Mouse (Mus musculus) mouse trophoblast stem cell (cell line): Measurements from ENCODE around the gene Dusp8.

Experiments used
- in situ Hi-C, 2 experiments: fragments of 300-500 bp; cut with MseI, MboI; formaldehyde crosslinking; loops; 2 replicates in 1 of 2; 3 replicates in 1 of 2; pipeline ENCODE4 v1.15.1; 2025

The Dusp8 gene

GRCm38 (mm10) chr7:142050536-142050935, 45.1 kb downstream of the Dusp8 start:
- in situ Hi-C loops, result no loop called here

GRCm38 (mm10) chr7:142045932-142046331, 49.7 kb downstream of the Dusp8 start:
- in situ Hi-C loops, result no loop called here

DNA sequence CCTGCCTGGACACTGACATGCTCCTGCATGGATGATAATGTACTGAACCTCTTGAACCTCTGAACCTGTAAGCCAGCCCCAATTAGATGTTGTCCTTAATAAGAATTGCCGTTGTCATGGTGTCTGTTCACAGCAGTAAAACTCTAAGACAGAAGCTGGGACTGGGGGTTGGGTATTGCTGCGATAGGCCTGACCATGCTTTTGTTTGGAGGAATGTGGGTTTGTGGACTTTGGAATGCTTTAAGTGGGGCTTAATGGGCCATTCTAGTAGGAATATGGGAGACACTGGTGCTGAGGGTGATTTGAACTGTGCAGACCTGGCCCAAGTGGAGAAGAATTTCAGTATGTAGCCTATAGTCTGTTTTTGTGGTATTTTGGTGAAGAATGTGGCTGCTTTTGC, 50.3 kb downstream of the Dusp8 start:
- in situ Hi-C loops, result no loop called here

DNA sequence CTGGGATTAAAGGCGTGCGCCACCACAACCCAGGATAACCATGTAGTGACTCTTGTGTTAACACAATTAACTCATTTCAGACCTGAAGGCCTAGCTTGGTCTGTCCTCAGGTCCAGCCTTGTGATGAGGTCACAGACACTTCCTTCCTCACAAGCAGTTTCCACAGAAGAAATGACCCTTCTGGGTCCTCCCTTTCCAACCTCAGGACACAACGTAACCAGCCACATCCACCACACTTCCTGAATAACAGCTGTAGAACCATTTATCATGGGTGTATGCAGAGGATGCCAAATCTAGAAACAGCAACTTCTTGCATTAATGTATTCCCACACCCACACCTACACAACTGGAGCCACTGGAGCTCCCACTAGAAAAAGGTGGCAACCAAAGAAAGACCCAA, 54.9 kb downstream of the Dusp8 start:
- in situ Hi-C loops, result no loop called here

- in situ Hi-C loops, result no loop called here
Observed at GRCm38 (mm10) chr7:142037553-142038170, 58.0 kb downstream of the Dusp8 start.

- in situ Hi-C loops, result no loop called here
Observed at GRCm38 (mm10) chr7:142035048-142035811, 60.4 kb downstream of the Dusp8 start.

- in situ Hi-C loops, result no loop called here
Observed at GRCm38 (mm10) chr7:142034198-142034597, 61.4 kb downstream of the Dusp8 start.

- in situ Hi-C loops, result no loop called here
Observed at GRCm38 (mm10) chr7:142030073-142030472, 65.6 kb downstream of the Dusp8 start.
